Comparison of ENCODE assay signal across 25 mouse cellular contexts in the genomic region with DNA sequence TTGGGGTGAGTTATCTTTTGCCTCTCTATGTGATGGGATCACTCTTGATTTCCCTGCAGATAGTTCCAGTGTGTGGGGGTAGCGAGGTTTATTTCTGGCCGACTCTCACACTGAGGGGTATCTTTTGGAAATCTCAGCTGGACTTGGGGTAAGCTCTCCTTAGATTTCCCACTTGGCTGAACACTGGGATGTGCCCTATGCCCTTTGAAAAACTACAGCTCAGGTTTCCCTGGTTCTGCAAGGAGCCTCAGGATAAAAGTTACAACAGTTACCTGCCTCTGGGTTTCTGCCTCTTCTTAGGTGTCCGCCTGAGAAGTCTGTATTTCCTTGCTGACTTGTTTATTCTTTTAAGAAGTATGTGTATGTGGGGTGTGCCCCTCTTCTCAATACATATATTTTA. TPM values are rescaled to one million over a fixed set of nuclear protein-coding genes. Genes with fewer than 3 reads are reported as not detected.
"Had no signal": no experiment of that assay in that cellular context is flagged by ENCODE, and none has a peak within 500 bp of the region (broad histone marks: within the 10 kb centered on the region; RNA-seq: fewer than 3 reads in every experiment).

No protein-coding gene starts in this region.

- DNase-seq: layer of hippocampus, postnatal 36 days; liver, embryonic 13.5 days; lung, adult 2 months; lung, postnatal 14 days; lung, postnatal 4 days; midbrain, embryonic 14.5 days; right cerebral cortex, postnatal 25 days; thymus, adult 18-20 months; thymus, postnatal 36 days had no signal

- H3K9ac ChIP-seq: liver, embryonic 13.5 days; neural tube, embryonic 12.5 days; neural tube, embryonic 15.5 days had no signal

- H3K4me2 ChIP-seq: liver, embryonic 13.5 days; midbrain, embryonic 11.5 days; neural tube, embryonic 12.5 days; neural tube, embryonic 15.5 days had no signal

- H3K27ac ChIP-seq: left cerebral cortex, adult 2 months; liver, embryonic 13.5 days; neural tube, embryonic 12.5 days; neural tube, embryonic 15.5 days had no signal

- H3K36me3 ChIP-seq: neural tube, embryonic 12.5 days; neural tube, embryonic 15.5 days had no signal

- H3K27me3 ChIP-seq: liver, embryonic 13.5 days; neural tube, embryonic 12.5 days; neural tube, embryonic 15.5 days had no signal

- H3K4me1 ChIP-seq: neural tube, embryonic 12.5 days; neural tube, embryonic 15.5 days had no signal

- H3K9me3 ChIP-seq: liver, embryonic 13.5 days; neural tube, embryonic 12.5 days; neural tube, embryonic 15.5 days had no signal

- ATAC-seq: intestine, embryonic 16.5 days had no signal

- H3K4me3 ChIP-seq: left cerebral cortex, adult 2 months; liver, embryonic 13.5 days; neural tube, embryonic 12.5 days; neural tube, embryonic 15.5 days had no signal

RNA-seq across cellular contexts. Expression of gene 2010003K11Rik, which starts 42.6 kb away (rescaled TPM):
- total RNA-seq: layer of hippocampus, adult 8-10 months; layer of hippocampus, postnatal 10 days; layer of hippocampus, postnatal 36 days; left cerebral cortex, adult 2 months; left cerebral cortex, postnatal 10 days; left cerebral cortex, postnatal 36 days; megakaryocyte progenitor cell, adult 5-6 weeks; megakaryocyte-erythroid progenitor cell, adult 5-6 weeks; midbrain, postnatal 0 days had no signal
- polyA plus RNA-seq: limb, embryonic 11.5 days; limb, embryonic 14.5 days; liver, embryonic 13.5 days; lung, embryonic 16.5 days; midbrain, embryonic 11.5 days; midbrain, embryonic 14.5 days; midbrain, postnatal 0 days; neural tube, embryonic 12.5 days; spleen, adult 2 months had no signal
